Mouse (Mus musculus): Measurements from ENCODE around the gene 4930467E23Rik. TPM values are rescaled to one million over a fixed set of nuclear protein-coding genes. Genes with fewer than 3 reads are reported as not detected.

Gene 4930467E23Rik
- polyA plus RNA-seq, 1 experiment from 2014 or later, result not detected

Other genes starting within 250 kb of the 4930467E23Rik start
- gene Defb7, start 234.5 kb upstream of the 4930467E23Rik start, polyA plus RNA-seq (2016; fragmentation: Nextera tagmentation; extraction: Ambion mirVana), result not detected in 2 replicates
- not detected in 2 replicates for gene Gm31371, start 173.8 kb downstream of the 4930467E23Rik start, polyA plus RNA-seq (2016; fragmentation: Nextera tagmentation; extraction: Ambion mirVana)

All from liver, embryonic 12.5 days (tissue).